Mouse (Mus musculus) cerebellum, adult 2 months (tissue): ENCODE measurements around the gene Abca2. TPM values are rescaled to one million over a fixed set of nuclear protein-coding genes. Genes with fewer than 3 reads are reported as not detected.
A peak's percentile ranks its signal among the peaks of the same experiment; 100 is the strongest.
"Not testable (repeated sequence)": the region's sequence is repeated elsewhere in the genome, so short reads cannot be mapped to it uniquely, and the experiment has no call there.

Experiments used
- DNase-seq, 2 experiments: peaks; one replicate each; pipeline ENCODE4 v3.0.0; 2021
- H3K27ac ChIP-seq: fragments of 200-500 bp; 2 replicates; pipeline ENCODE4 v1.5.1; 2012; ENCODE audit warnings: low read length, control low read depth, inconsistent platforms; ENCODE audit not compliant: insufficient read depth
- H3K27me3 ChIP-seq: fragments of 200-500 bp; 2 replicates; pipeline ENCODE4 v1.6.1; 2012; ENCODE audit warnings: inconsistent platforms, mild to moderate bottlenecking, low read length, moderate library complexity; ENCODE audit not compliant: control insufficient read depth, insufficient read depth
- H3K4me1 ChIP-seq: fragments of 200-500 bp; 2 replicates; pipeline ENCODE4 v1.6.1; 2011; ENCODE audit warnings: low read length; ENCODE audit not compliant: control insufficient read depth, insufficient read depth
- H3K4me3 ChIP-seq: fragments of 200-500 bp; replicated peaks from 2 replicates; pipeline ENCODE3; 2011; ENCODE audit warnings: mild to moderate bottlenecking, low read depth, low read length, control low read depth; ENCODE audit not compliant: insufficient read depth
- CTCF ChIP-seq: fragments of 200-500 bp; IDR thresholded peaks from 2 replicates; pipeline ENCODE4 v1.5.1; 2011; ENCODE audit warnings: low read depth, mild to moderate bottlenecking, control low read depth, low read length, moderate library complexity, borderline replicate concordance; ENCODE audit not compliant: insufficient read depth
- POLR2A ChIP-seq: fragments of 200-500 bp; IDR thresholded peaks from 2 replicates; pipeline ENCODE4 v1.6.1; 2011; ENCODE audit warnings: low read length, control low read depth, borderline replicate concordance; ENCODE audit not compliant: insufficient read depth
- WGBS: fragments of 180-500 bp; shearing (Covaris S2); methylation state at CpG from one replicate; pipeline ENCODE4 v1.1.7; 2018; 5-methylcytosine and 5-hydroxymethylcytosine counted together
- polyA plus RNA-seq: library from polyadenylated mRNA; depleted of rRNA; stranded (reverse); fragments of >200 nt; gene quantifications from 2 replicates; pipeline ENCODE4 v1.2.3, GENCODE M21; 2012

Abca2 gene
- polyA plus RNA-seq, 1 experiment = 285 TPM

- Histone ChIP-seq H3K27me3 (no peaks in the 10 kb centered on the region), H3K4me1 (peaks cover 24% of the 10 kb centered on the region), H3K4me3 (no peak overlapping the region), H3K27ac (no peak overlapping the region)
- 86% methylated on average over 10 of the region's 10 CpGs for WGBS
- DNase-seq = no peak
- TF ChIP-seq POLR2A (no peak), CTCF (no peak)
These were observed 19.6 kb upstream of the Abca2 start for GRCm38 (mm10) chr2:25408908-25409307.

- DNase-seq, H3K27ac ChIP-seq, H3K4me1 ChIP-seq: not testable (repeated sequence)
These were observed 15.1 kb upstream of the Abca2 start for GRCm38 (mm10) chr2:25413436-25413835.

GRCm38 (mm10) chr2:25417426-25417825 is 11.1 kb upstream of the Abca2 start:
- no peaks in the 10 kb centered on the region for H3K27me3 ChIP-seq
- 17% methylated on average over 3 of the region's 3 CpGs for WGBS
- TF ChIP-seq CTCF (no peak), POLR2A (no peak)
- DNase-seq = peak; percentile 19 to 31
- H3K27ac ChIP-seq = no peak overlapping the region
- H3K4me3 ChIP-seq = no peak overlapping the region
- H3K4me1 ChIP-seq = peaks cover 4% of the 10 kb centered on the region; the same call in 1 of the 2 replicates

More at GRCm38 (mm10) chr2:25413436-25413835, 15.1 kb upstream of the Abca2 start:
- H3K4me3 ChIP-seq, H3K27me3 ChIP-seq: not testable (repeated sequence)

- no peak overlapping the region for H3K27ac ChIP-seq
- no peaks in the 10 kb centered on the region for H3K27me3 ChIP-seq
- DNase-seq = peak; percentile 57 to 60
- peak; percentile 74 for TF ChIP-seq CTCF
- no peak for TF ChIP-seq POLR2A
- no peak overlapping the region for H3K4me3 ChIP-seq
- peaks cover 37% of the 10 kb centered on the region for H3K4me1 ChIP-seq
- WGBS = 16% methylated on average over 3 of the region's 3 CpGs
These were observed 6.6 kb upstream of the Abca2 start for GRCm38 (mm10) chr2:25421896-25422295.

- 59% methylated on average over 17 of the region's 17 CpGs for WGBS
- H3K27ac ChIP-seq = peak within 1 kb of the TSS; percentile 51; the same call in 1 of the 2 replicates
- no peaks in the 10 kb centered on the region for H3K27me3 ChIP-seq
- H3K4me1 ChIP-seq = peaks cover 37% of the 10 kb centered on the region
- peak in 1 of 2 experiments; percentile 31 for DNase-seq
- TF ChIP-seq CTCF (no peak), POLR2A (no peak)
- H3K4me3 ChIP-seq = no peak within 1 kb of the TSS
These were observed 5.7 kb upstream of the Abca2 start, which contains the start of gene Fut7 for GRCm38 (mm10) chr2:25422587-25423410. Gene Fut7 (plus strand): TSS chr2:25423267.

- no peak for TF ChIP-seq CTCF
- TF ChIP-seq POLR2A = no peak
- peaks cover 37% of the 10 kb centered on the region for H3K4me1 ChIP-seq
- 35% methylated on average over 1 of the region's 1 CpGs for WGBS
- no peak overlapping the region for H3K4me3 ChIP-seq
- no peak for DNase-seq
- no peaks in the 10 kb centered on the region for H3K27me3 ChIP-seq
- H3K27ac ChIP-seq = no peak overlapping the region
These were observed 4.9 kb upstream of the Abca2 start for GRCm38 (mm10) chr2:25423626-25424025.

- DNase-seq = peak in 1 of 2 experiments; percentile 58
- WGBS = 31% methylated on average over 27 of the region's 27 CpGs
- H3K27me3 ChIP-seq = no peaks in the 10 kb centered on the region
- TF ChIP-seq CTCF = no peak
- H3K27ac ChIP-seq = 0 out of 2 replicates have a peak overlapping the region, but pooled peaks have one; percentile 15
- no peak overlapping the region for H3K4me3 ChIP-seq
- peaks cover 43% of the 10 kb centered on the region for H3K4me1 ChIP-seq
These were observed 3.0 kb upstream of the Abca2 start for GRCm38 (mm10) chr2:25425481-25425880.

GRCm38 (mm10) chr2:25426721-25427191 is 1.7 kb upstream of the Abca2 start:
- WGBS = 30% methylated on average over 5 of the region's 5 CpGs
- DNase-seq = peak; percentile 77 to 82

More at GRCm38 (mm10) chr2:25426721-25427191, 1.7 kb upstream of the Abca2 start:
- Histone ChIP-seq H3K27me3 (no peaks in the 10 kb centered on the region), H3K4me3 (no peak overlapping the region), H3K4me1 (peaks cover 56% of the 10 kb centered on the region), H3K27ac (no peak overlapping the region)
- peak; percentile 87 for TF ChIP-seq CTCF
- no peak for TF ChIP-seq POLR2A
